Mouse (Mus musculus): ENCODE measurements around the gene Ttf1. TPM values are rescaled to one million over a fixed set of nuclear protein-coding genes. Genes with fewer than 3 reads are reported as not detected.

Gene Ttf1
- 9.7 and 9.9 TPM in 2 replicates for polyA plus RNA-seq (2014; fragmentation: Nextera tagmentation; extraction: Ambion mirVana)

DNA sequence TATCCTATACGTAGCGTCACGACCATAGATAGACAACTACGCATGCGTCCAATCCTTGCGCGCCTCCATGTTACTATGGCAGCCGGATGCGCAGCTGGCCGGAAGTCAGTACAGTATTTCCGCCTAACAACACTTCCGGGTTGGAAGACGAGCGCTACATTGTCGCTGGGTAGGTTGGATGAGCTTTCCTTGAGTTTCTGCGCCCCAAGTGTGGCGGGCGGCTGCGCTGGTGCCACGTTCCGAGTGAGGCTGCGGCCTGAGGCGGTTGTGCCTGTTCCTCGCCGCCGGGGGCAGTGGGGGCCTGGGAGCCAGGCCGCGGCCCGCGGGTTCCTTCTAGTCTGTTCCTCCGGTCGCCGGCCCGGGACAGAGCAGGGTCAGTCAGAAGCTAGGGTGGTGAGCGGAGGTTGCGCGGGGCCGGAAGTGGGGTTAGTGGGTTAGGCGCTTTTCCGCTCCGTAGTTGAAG, at the start of gene Ttf1:
Gene Ttf1, plus strand, starts transcription at position 128 of the 463 bp plus-strand sequence.
- Histone ChIP-seq H3K27me3 (replicated peaks; ENCODE audit: control insufficient read depth, insufficient read depth, low read length) (no peaks in the 10 kb centered on the region; the same call in 1 of the 2 replicates), H3K4me1 (replicated peaks; ENCODE audit: control insufficient read depth, insufficient read depth, low read length) (peaks cover 8% of the 10 kb centered on the region), H3K9me3 (ENCODE audit: control insufficient read depth, low read length) (no peaks in the 10 kb centered on the region), H3K27ac (ENCODE audit: low read depth) (peak within 1 kb of the TSS; percentile 91), H3K9ac (ENCODE audit: low read length) (peak within 1 kb of the TSS; percentile 71), H3K36me3 (ENCODE audit: control insufficient read depth, insufficient read depth, low read length) (no peaks in the 10 kb centered on the region), H3K4me3 (ENCODE audit: low read depth, low read length) (peak within 1 kb of the TSS; percentile 90), H3K4me2 (ENCODE audit: low read length) (peak within 1 kb of the TSS; percentile 91)
- peak; percentile 94 for ATAC-seq (replicated peaks; ENCODE audit: low FRiP score, low TSS enrichment, low read depth)
- DNase-seq (ENCODE audit: low spot score) = peak; percentile 92
- WGBS = under 1% methylated on average over 40 of the region's 41 CpGs

- WGBS = 84% methylated on average over 5 of the region's 5 CpGs
- Histone ChIP-seq H3K27me3 (replicated peaks; ENCODE audit: control insufficient read depth, insufficient read depth, low read length) (no peaks in the 10 kb centered on the region), H3K9me3 (ENCODE audit: control insufficient read depth, low read length) (no peaks in the 10 kb centered on the region), H3K4me3 (ENCODE audit: low read depth, low read length) (no peak overlapping the region), H3K9ac (ENCODE audit: low read length) (no peak overlapping the region), H3K4me2 (ENCODE audit: low read length) (no peak overlapping the region), H3K4me1 (replicated peaks; ENCODE audit: control insufficient read depth, insufficient read depth, low read length) (0 out of 2 replicates have a peak, but pooled peaks cover 6% of the 10 kb centered on the region), H3K27ac (ENCODE audit: low read depth) (no peak overlapping the region), H3K36me3 (ENCODE audit: control insufficient read depth, insufficient read depth, low read length) (no peaks in the 10 kb centered on the region)
- no peak for ATAC-seq (replicated peaks; ENCODE audit: low FRiP score, low TSS enrichment, low read depth)
- no peak for DNase-seq (ENCODE audit: low spot score)
These were observed 47.5 kb upstream of the Ttf1 start for GRCm38 (mm10) chr2:29012523-29012922.

DNA sequence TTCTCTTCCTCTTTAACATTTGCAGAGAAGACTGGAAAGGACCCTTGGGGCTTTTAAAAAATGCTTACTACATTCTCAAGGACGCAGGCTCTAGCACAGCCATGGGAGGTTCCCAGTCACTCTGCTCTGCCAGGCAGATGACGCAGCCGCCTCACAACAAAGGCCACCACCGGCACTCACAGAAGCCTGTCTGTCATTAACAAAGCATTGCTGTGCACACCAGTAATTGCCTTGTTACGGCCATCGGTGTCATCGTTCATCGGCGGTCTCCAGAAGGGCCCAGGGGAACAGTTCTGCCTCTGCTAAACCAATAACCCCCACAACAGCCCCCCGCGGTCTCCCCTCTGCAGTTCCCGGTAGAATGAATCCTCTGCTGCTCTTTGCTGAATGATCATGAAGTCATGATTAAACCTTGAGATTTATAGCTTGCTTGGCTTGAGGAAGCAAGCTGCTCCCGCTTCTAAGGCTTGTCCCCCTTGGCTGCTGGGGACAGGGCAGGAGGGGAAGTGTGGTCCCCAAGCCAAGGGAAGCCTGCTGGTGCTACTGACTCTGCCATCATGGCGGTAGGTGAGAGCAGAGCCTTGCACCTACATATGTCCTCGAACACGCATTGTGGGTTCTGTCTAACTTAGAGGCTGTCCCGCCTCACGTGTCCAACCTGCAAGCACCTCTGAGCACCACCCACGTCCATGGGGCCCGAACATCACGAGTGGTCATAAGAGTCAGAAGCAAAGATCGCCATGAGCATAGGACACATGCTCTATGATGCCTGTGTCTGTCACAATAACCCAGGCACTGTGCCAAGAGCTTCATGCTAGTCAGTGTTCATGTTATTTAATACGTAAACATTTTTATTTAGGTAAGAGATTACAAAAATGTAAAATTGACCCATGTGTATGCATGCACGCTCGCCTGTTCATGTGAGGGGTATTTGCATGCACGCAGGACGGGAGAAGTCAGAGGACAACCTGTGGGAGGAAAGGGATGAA, 43.2 kb upstream of the Ttf1 start:
- 55% methylated on average over 27 of the region's 27 CpGs for WGBS
- Histone ChIP-seq H3K36me3 (ENCODE audit: control insufficient read depth, insufficient read depth, low read length) (no peaks in the 10 kb centered on the region), H3K27me3 (replicated peaks; ENCODE audit: control insufficient read depth, insufficient read depth, low read length) (0 out of 2 replicates have a peak, but pooled peaks cover 1% of the 10 kb centered on the region), H3K9ac (ENCODE audit: low read length) (no peak overlapping the region), H3K4me2 (ENCODE audit: low read length) (no peak overlapping the region), H3K27ac (ENCODE audit: low read depth) (no peak overlapping the region), H3K4me3 (ENCODE audit: low read depth, low read length) (no peak overlapping the region), H3K4me1 (replicated peaks; ENCODE audit: control insufficient read depth, insufficient read depth, low read length) (0 out of 2 replicates have a peak, but pooled peaks cover 6% of the 10 kb centered on the region), H3K9me3 (ENCODE audit: control insufficient read depth, low read length) (no peaks in the 10 kb centered on the region)
- DNase-seq (ENCODE audit: low spot score) (no peak), ATAC-seq (replicated peaks; ENCODE audit: low FRiP score, low TSS enrichment, low read depth) (no peak)

DNA sequence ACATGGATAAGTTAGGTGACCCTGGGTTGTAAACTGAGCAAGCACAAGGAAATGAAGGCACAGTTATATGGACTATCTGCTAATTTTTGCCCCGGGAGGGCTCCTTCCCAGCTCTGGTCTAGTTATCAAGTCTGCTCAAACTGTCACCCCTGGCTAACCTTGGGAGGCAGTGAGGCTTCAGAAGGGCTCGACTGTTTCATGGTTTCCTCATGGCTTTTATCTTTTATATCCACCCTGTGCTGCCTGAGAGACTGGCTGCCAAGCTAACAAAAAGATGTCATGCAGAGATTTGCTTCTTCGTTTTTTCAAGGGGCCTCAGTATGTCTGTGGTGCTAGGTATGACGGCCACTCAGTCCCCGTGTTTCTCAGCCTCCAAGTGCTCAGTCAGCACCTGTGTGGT, 41.4 kb upstream of the Ttf1 start:
- Histone ChIP-seq H3K4me1 (replicated peaks; ENCODE audit: control insufficient read depth, insufficient read depth, low read length) (0 out of 2 replicates have a peak, but pooled peaks cover 6% of the 10 kb centered on the region), H3K9me3 (ENCODE audit: control insufficient read depth, low read length) (no peaks in the 10 kb centered on the region), H3K36me3 (ENCODE audit: control insufficient read depth, insufficient read depth, low read length) (no peaks in the 10 kb centered on the region), H3K27ac (ENCODE audit: low read depth) (no peak overlapping the region), H3K9ac (ENCODE audit: low read length) (no peak overlapping the region), H3K4me2 (ENCODE audit: low read length) (no peak overlapping the region), H3K4me3 (ENCODE audit: low read depth, low read length) (no peak overlapping the region), H3K27me3 (replicated peaks; ENCODE audit: control insufficient read depth, insufficient read depth, low read length) (0 out of 2 replicates have a peak, but pooled peaks cover 3% of the 10 kb centered on the region)
- 62% methylated on average over 5 of the region's 5 CpGs for WGBS
- ATAC-seq (replicated peaks; ENCODE audit: low FRiP score, low TSS enrichment, low read depth) (no peak), DNase-seq (ENCODE audit: low spot score) (no peak)

GRCm38 (mm10) chr2:29021025-29021424, 39.0 kb upstream of the Ttf1 start:
- H3K9me3 ChIP-seq (ENCODE audit: control insufficient read depth, low read length) = no peaks in the 10 kb centered on the region
- H3K9ac ChIP-seq (ENCODE audit: low read length) = no peak overlapping the region
- H3K27ac ChIP-seq (ENCODE audit: low read depth) = no peak overlapping the region
- 25% methylated on average over 17 of the region's 17 CpGs for WGBS
- H3K27me3 ChIP-seq (replicated peaks; ENCODE audit: control insufficient read depth, insufficient read depth, low read length) = 0 out of 2 replicates have a peak, but pooled peaks cover 3% of the 10 kb centered on the region
- 0 out of 2 replicates have a peak, but pooled peaks cover 6% of the 10 kb centered on the region for H3K4me1 ChIP-seq (replicated peaks; ENCODE audit: control insufficient read depth, insufficient read depth, low read length)
- 0 out of 2 replicates have a peak overlapping the region, but pooled peaks have one; percentile 22 for H3K4me2 ChIP-seq (ENCODE audit: low read length)
- no peak overlapping the region for H3K4me3 ChIP-seq (ENCODE audit: low read depth, low read length)
- H3K36me3 ChIP-seq (ENCODE audit: control insufficient read depth, insufficient read depth, low read length) = no peaks in the 10 kb centered on the region
- ATAC-seq (replicated peaks; ENCODE audit: low FRiP score, low TSS enrichment, low read depth) (no peak), DNase-seq (ENCODE audit: low spot score) (no peak)

- Histone ChIP-seq H3K4me3 (ENCODE audit: low read depth, low read length) (no peak overlapping the region), H3K27me3 (replicated peaks; ENCODE audit: control insufficient read depth, insufficient read depth, low read length) (0 out of 2 replicates have a peak, but pooled peaks cover 3% of the 10 kb centered on the region), H3K27ac (ENCODE audit: low read depth) (no peak overlapping the region), H3K9me3 (ENCODE audit: control insufficient read depth, low read length) (no peaks in the 10 kb centered on the region), H3K9ac (ENCODE audit: low read length) (no peak overlapping the region), H3K4me2 (ENCODE audit: low read length) (no peak overlapping the region), H3K36me3 (ENCODE audit: control insufficient read depth, insufficient read depth, low read length) (no peaks in the 10 kb centered on the region), H3K4me1 (replicated peaks; ENCODE audit: control insufficient read depth, insufficient read depth, low read length) (no peaks in the 10 kb centered on the region)
- ATAC-seq (replicated peaks; ENCODE audit: low FRiP score, low TSS enrichment, low read depth) = no peak
- no peak for DNase-seq (ENCODE audit: low spot score)
- 87% methylated on average over 7 of the region's 7 CpGs for WGBS
These were observed 37.1 kb upstream of the Ttf1 start for GRCm38 (mm10) chr2:29023001-29023400.

GRCm38 (mm10) chr2:29025284-29025683, 34.8 kb upstream of the Ttf1 start:
- no peak overlapping the region for H3K4me2 ChIP-seq (ENCODE audit: low read length)
- no peak overlapping the region for H3K4me3 ChIP-seq (ENCODE audit: low read depth, low read length)
- H3K9me3 ChIP-seq (ENCODE audit: control insufficient read depth, low read length) = no peaks in the 10 kb centered on the region
- ATAC-seq (replicated peaks; ENCODE audit: low FRiP score, low TSS enrichment, low read depth) (no peak), DNase-seq (ENCODE audit: low spot score) (no peak)
- H3K27me3 ChIP-seq (replicated peaks; ENCODE audit: control insufficient read depth, insufficient read depth, low read length) = 0 out of 2 replicates have a peak, but pooled peaks cover 3% of the 10 kb centered on the region
- no peaks in the 10 kb centered on the region for H3K36me3 ChIP-seq (ENCODE audit: control insufficient read depth, insufficient read depth, low read length)
- WGBS = 75% methylated on average over 5 of the region's 5 CpGs
- H3K27ac ChIP-seq (ENCODE audit: low read depth) = no peak overlapping the region
- H3K9ac ChIP-seq (ENCODE audit: low read length) = no peak overlapping the region
- H3K4me1 ChIP-seq (replicated peaks; ENCODE audit: control insufficient read depth, insufficient read depth, low read length) = no peaks in the 10 kb centered on the region

DNA sequence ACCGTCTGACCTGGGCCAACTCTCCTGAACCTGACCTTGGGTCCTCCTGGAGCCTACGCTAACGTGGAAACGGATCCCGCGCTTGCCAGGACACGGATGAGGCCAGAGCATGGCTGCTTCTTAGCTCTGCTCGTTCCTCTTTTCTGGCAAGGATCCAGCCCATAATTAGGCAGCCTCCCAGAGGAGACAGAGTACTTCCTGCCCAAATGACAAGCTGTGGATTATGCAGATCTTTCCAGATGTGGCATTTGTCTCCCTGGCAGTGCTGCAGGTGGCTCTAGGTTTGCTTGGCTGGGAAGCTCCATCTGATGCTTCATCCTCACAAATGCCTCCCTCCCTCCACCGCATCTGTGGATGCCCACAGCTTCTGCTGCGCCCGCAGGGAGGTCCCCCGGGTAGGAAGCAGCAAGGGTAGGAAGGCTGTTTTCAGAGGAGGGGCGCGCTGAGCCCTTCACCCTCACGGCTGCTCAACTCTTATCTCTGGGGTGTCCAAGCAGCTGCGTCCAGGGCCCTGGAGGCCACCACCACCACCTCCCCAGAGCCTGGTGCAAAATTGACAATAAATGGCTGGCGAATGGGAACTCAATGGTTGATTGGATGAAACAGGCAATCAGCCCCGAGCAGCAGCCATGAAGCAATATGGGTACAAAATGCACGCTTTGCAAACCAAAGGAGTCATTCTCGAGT, 29.9 kb upstream of the Ttf1 start:
- Histone ChIP-seq H3K27me3 (replicated peaks; ENCODE audit: control insufficient read depth, insufficient read depth, low read length) (no peaks in the 10 kb centered on the region), H3K9me3 (ENCODE audit: control insufficient read depth, low read length) (no peaks in the 10 kb centered on the region), H3K4me2 (ENCODE audit: low read length) (no peak overlapping the region), H3K4me3 (ENCODE audit: low read depth, low read length) (no peak overlapping the region), H3K36me3 (ENCODE audit: control insufficient read depth, insufficient read depth, low read length) (no peaks in the 10 kb centered on the region), H3K4me1 (replicated peaks; ENCODE audit: control insufficient read depth, insufficient read depth, low read length) (no peaks in the 10 kb centered on the region), H3K27ac (ENCODE audit: low read depth) (no peak overlapping the region), H3K9ac (ENCODE audit: low read length) (no peak overlapping the region)
- 44% methylated on average over 20 of the region's 20 CpGs for WGBS
- ATAC-seq (replicated peaks; ENCODE audit: low FRiP score, low TSS enrichment, low read depth) (no peak), DNase-seq (ENCODE audit: low spot score) (no peak)

All from intestine, embryonic 14.5 days (tissue).